Mouse (Mus musculus): ENCODE results near the gene Yipf1.
A peak's percentile ranks its signal among the peaks of the same experiment; 100 is the strongest.
"Not testable (repeated sequence)": the region's sequence is repeated elsewhere in the genome, so short reads cannot be mapped to it uniquely, and the experiment has no call there.

Gene Yipf1

GRCm38 (mm10) chr4:107328530-107328929 is 14.4 kb downstream of the Yipf1 start:
- DNase-seq: no peak

- no peak for DNase-seq
These were observed 19.4 kb downstream of the Yipf1 start for GRCm38 (mm10) chr4:107333514-107333913.

GRCm38 (mm10) chr4:107336356-107336755 is 22.2 kb downstream of the Yipf1 start:
- no peak for DNase-seq

- DNase-seq: no peak
These were observed 23.3 kb downstream of the Yipf1 start for GRCm38 (mm10) chr4:107337455-107337854.

GRCm38 (mm10) chr4:107341354-107341753 is 27.2 kb downstream of the Yipf1 start:
- peak in 1 of 2 experiments; percentile 48 for DNase-seq

- DNase-seq: no peak
These were observed 30.4 kb downstream of the Yipf1 start for GRCm38 (mm10) chr4:107344612-107345011.

GRCm38 (mm10) chr4:107347221-107347620 is 33.1 kb downstream of the Yipf1 start:
- no peak for DNase-seq

- DNase-seq: peak; percentile 63 to 72
These were observed 34.6 kb downstream of the Yipf1 start for GRCm38 (mm10) chr4:107348529-107349310.

- DNase-seq: peak; percentile 67 to 77
These were observed 35.3 kb downstream of the Yipf1 start for GRCm38 (mm10) chr4:107349311-107350008.

GRCm38 (mm10) chr4:107351368-107351767 is 37.2 kb downstream of the Yipf1 start:
- no peak for DNase-seq

- no peak for DNase-seq
These were observed 39.4 kb downstream of the Yipf1 start for GRCm38 (mm10) chr4:107353612-107354011.

- DNase-seq: no peak
These were observed 40.0 kb downstream of the Yipf1 start for GRCm38 (mm10) chr4:107354126-107354525.

- no peak for DNase-seq
These were observed 40.4 kb downstream of the Yipf1 start for GRCm38 (mm10) chr4:107354543-107354942.

- not testable (repeated sequence) for DNase-seq
These were observed 43.0 kb downstream of the Yipf1 start for GRCm38 (mm10) chr4:107357172-107357571.

GRCm38 (mm10) chr4:107358460-107358859 is 44.3 kb downstream of the Yipf1 start:
- peak; percentile 87 to 92 for DNase-seq

GRCm38 (mm10) chr4:107360457-107361145 is 46.4 kb downstream of the Yipf1 start:
- no peak for DNase-seq

- DNase-seq: no peak
These were observed 48.6 kb downstream of the Yipf1 start for GRCm38 (mm10) chr4:107362755-107363154.

- no peak for DNase-seq
These were observed 49.4 kb downstream of the Yipf1 start for GRCm38 (mm10) chr4:107363573-107363972.

GRCm38 (mm10) chr4:107364190-107364639 is 50.1 kb downstream of the Yipf1 start:
- peak; percentile 52 to 58 for DNase-seq

GRCm38 (mm10) chr4:107366408-107366807 is 52.2 kb downstream of the Yipf1 start:
- not testable (repeated sequence) for DNase-seq

- peak; percentile 90 to 93 for DNase-seq
These were observed 53.6 kb downstream of the Yipf1 start, which contains the start of gene Ndc1 for GRCm38 (mm10) chr4:107367567-107368314. Ndc1 (plus strand) TSS chr4:107367784.

- DNase-seq: no peak
These were observed 58.1 kb downstream of the Yipf1 start for GRCm38 (mm10) chr4:107372304-107372703.
